Mouse (Mus musculus) lung, embryonic 16.5 days (tissue): Measurements from ENCODE around the gene Capzb. TPM values are rescaled to one million over a fixed set of nuclear protein-coding genes. Genes with fewer than 3 reads are reported as not detected.
A peak's percentile ranks its signal among the peaks of the same experiment; 100 is the strongest.

Experiments used
- ATAC-seq: fragments of 200-750 bp; cut with Nextera tagmentation; 2 replicates; pipeline ENCODE4 v1.8.0; 2017; ENCODE audit warnings: low read depth, mild to moderate bottlenecking, moderate library complexity
- H3K27ac ChIP-seq: fragments of 300-500 bp; sonication (generic); 2 replicates; pipeline ENCODE4 v1.5.1; 2014; ENCODE audit warnings: mild to moderate bottlenecking, control low read depth, low read length
- H3K27me3 ChIP-seq: fragments of 300-500 bp; sonication (generic); 2 replicates; pipeline ENCODE4 v1.6.1; 2014; ENCODE audit warnings: low read depth, low read length, mixed read lengths; ENCODE audit not compliant: control insufficient read depth, insufficient read depth
- H3K36me3 ChIP-seq: fragments of 300-500 bp; sonication (generic); 2 replicates; pipeline ENCODE4 v1.6.1; 2014; ENCODE audit warnings: low read length; ENCODE audit not compliant: control insufficient read depth, insufficient read depth
- H3K4me1 ChIP-seq: fragments of 300-500 bp; sonication (generic); replicated peaks from 2 replicates; pipeline ENCODE4 v1.6.1; 2014; ENCODE audit warnings: low read length, mixed read lengths; ENCODE audit not compliant: control insufficient read depth, insufficient read depth
- H3K4me2 ChIP-seq: fragments of 300-500 bp; sonication (generic); 2 replicates; pipeline ENCODE4 v1.6.1; 2014; ENCODE audit warnings: low read depth, low read length, control low read depth
- H3K4me3 ChIP-seq: fragments of 300-500 bp; sonication (generic); 2 replicates; pipeline ENCODE4 v1.5.1; 2014; ENCODE audit warnings: mild to moderate bottlenecking, low read length, control low read depth
- H3K9ac ChIP-seq: fragments of 300-500 bp; sonication (generic); 2 replicates; pipeline ENCODE4 v1.6.1; 2014; ENCODE audit warnings: low read length, control low read depth
- H3K9me3 ChIP-seq: fragments of 300-500 bp; sonication (generic); 2 replicates; pipeline ENCODE4 v1.6.1; 2016; ENCODE audit warnings: low read length; ENCODE audit not compliant: control insufficient read depth
- WGBS: fragments of 180-500 bp; shearing (Covaris S2); extraction: QIAGEN DNeasy Blood & Tissue Kit; methylation state at CpG from one replicate; pipeline ENCODE4 v1.1.7; 2014; 5-methylcytosine and 5-hydroxymethylcytosine counted together
- polyA plus RNA-seq: library from polyadenylated mRNA; unstranded; fragments of >200 nt; fragmentation: Nextera tagmentation; extraction: Ambion mirVana; gene quantifications from 2 replicates; pipeline ENCODE4 v1.2.1, GENCODE M21; 2015

Capzb gene
- polyA plus RNA-seq, 1 experiment from 2014 or later = 473 TPM

DNA sequence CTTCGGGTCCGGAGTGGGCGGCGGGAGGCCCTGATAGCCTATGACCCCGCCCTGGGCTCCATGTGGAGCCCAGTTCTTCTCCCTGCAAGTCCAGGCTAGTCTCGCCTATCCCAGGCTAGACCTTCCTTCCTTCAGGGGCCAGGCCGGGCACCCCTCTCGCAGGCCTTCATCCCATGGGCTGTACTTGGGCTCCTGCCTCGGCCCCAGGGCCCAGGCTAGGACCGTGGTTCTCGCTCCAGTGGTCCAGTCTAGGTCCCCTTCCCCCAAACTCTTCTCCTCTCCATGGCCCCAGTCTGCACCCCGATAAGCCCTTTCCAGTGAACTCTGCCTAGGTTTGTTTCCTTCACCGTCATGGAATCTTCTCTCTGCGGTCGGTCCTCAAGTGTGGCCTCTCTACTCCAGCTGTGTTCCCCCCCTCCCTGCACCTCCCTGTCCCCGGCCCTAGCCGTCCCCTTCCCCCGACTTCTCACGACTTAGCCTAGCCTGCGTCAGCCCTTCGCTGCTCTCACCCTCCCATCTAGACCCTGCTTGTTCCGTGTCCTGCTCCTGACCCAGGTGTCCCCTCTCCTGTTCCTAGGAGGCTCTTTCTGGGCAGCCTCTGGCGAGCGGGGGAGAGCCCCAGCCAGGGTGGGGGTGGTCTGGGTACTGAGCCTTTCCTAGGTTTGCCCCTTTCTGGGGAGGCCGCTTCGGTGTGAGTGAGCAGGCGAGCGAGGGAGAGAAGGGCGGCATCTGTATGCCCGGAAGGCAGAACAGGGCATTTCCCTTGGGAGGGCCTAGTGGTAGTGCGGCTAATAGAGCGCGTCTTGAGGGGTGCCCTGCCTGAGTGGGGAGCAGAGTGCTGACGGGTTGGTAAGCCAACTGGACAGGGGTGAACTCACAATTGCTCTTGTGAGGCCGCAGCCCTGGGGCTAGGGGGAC is 736 bp downstream of the Capzb start:
- WGBS = 3% methylated on average over 35 of the region's 35 CpGs
- H3K4me1 ChIP-seq = peaks cover 52% of the 10 kb centered on the region
- peak overlapping the region; percentile 92 for H3K9ac ChIP-seq
- peak overlapping the region; percentile 78 for H3K27ac ChIP-seq
- no peaks in the 10 kb centered on the region for H3K27me3 ChIP-seq
- ATAC-seq = peak; percentile 27
- H3K36me3 ChIP-seq = no peaks in the 10 kb centered on the region
- peak overlapping the region; percentile 81 for H3K4me3 ChIP-seq
- H3K9me3 ChIP-seq = no peaks in the 10 kb centered on the region
- H3K4me2 ChIP-seq = peak overlapping the region; percentile 72

DNA sequence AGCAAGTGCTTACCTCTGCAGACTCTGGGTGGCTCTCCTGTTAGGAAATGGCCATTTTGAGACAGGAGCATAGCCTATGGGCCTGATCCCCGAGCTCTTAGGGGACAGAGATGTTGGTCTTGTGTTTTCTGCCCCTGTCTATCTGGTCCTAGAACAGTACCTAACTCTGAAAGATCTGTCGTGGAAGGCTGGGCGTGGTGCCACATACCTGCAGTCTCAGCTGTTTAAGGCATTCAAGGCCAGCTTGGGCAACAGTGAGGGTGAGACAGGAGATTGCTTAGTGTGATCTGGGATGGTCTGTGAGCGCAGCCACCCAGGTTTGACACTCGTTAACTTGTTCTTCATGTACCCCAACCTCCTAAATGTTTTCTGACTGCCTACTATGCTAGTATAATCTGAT is 2.4 kb downstream of the Capzb start:
- Histone ChIP-seq H3K9ac (peak overlapping the region; percentile 36; the same call in 1 of the 2 replicates), H3K9me3 (no peaks in the 10 kb centered on the region), H3K27ac (no peak overlapping the region), H3K27me3 (no peaks in the 10 kb centered on the region), H3K4me3 (no peak overlapping the region), H3K4me1 (peaks cover 54% of the 10 kb centered on the region), H3K36me3 (no peaks in the 10 kb centered on the region), H3K4me2 (no peak overlapping the region; the same call in 1 of the 2 replicates)
- WGBS = 72% methylated on average over 5 of the region's 5 CpGs
- ATAC-seq = no peak

DNA sequence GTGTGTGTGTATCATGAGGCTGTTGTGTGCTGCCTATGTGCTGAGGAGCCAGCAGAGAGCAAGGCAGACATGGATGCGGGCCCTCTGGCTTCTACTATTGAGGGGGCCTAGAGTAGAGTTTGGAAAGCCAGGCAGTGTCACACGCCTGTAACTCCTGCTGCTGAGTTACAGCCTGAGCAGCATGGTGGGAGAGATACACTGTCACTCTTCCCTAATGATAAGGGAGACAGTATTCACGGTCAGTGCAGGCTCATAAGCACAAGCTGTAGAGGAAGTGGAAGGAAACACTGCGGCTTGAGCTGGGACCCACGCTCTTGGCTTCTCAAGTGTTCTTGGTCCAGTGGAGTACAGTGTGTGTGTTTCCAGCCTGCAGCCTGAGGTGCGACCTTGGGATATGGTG is 3.8 kb downstream of the Capzb start:
- Histone ChIP-seq H3K36me3 (no peaks in the 10 kb centered on the region), H3K9me3 (no peaks in the 10 kb centered on the region), H3K4me3 (no peak overlapping the region), H3K9ac (no peak overlapping the region), H3K27me3 (no peaks in the 10 kb centered on the region), H3K4me2 (no peak overlapping the region), H3K4me1 (peaks cover 50% of the 10 kb centered on the region), H3K27ac (no peak overlapping the region)
- ATAC-seq = no peak
- WGBS = 56% methylated on average over 6 of the region's 6 CpGs

GRCm38 (mm10) chr4:139196949-139197348 is 4.2 kb downstream of the Capzb start:
- Histone ChIP-seq H3K4me1 (peaks cover 46% of the 10 kb centered on the region), H3K27ac (0 out of 2 replicates have a peak overlapping the region, but pooled peaks have one; percentile 20), H3K4me2 (no peak overlapping the region), H3K9me3 (no peaks in the 10 kb centered on the region), H3K9ac (no peak overlapping the region), H3K4me3 (no peak overlapping the region), H3K36me3 (no peaks in the 10 kb centered on the region), H3K27me3 (no peaks in the 10 kb centered on the region)
- WGBS = 67% methylated on average over 6 of the region's 6 CpGs
- no peak for ATAC-seq

DNA sequence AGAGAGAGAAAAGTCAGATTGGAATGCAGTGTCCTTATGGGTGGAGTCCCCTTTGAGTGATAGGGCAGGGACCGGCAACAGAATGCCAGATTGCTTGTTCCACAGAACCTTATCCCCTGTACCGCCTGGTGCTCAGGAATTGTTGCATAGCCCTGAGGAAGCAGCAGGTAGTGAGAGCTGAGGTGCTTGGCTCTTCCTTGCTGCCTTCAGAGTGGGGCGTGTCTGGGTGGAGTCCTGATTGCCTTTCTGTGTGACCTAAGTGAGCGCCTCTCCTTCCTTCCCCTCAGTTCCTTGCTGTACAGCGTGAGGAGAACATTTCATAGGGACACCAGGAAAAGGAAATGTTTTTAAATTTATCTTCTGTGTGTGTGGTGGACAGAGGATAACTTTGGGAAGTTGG is 4.8 kb downstream of the Capzb start:
- Histone ChIP-seq H3K36me3 (no peaks in the 10 kb centered on the region), H3K4me2 (no peak overlapping the region), H3K9me3 (no peaks in the 10 kb centered on the region), H3K27me3 (no peaks in the 10 kb centered on the region), H3K4me3 (no peak overlapping the region), H3K9ac (no peak overlapping the region), H3K4me1 (peaks cover 49% of the 10 kb centered on the region), H3K27ac (peak overlapping the region; percentile 14; the same call in 1 of the 2 replicates)
- no peak for ATAC-seq
- 58% methylated on average over 5 of the region's 5 CpGs for WGBS

GRCm38 (mm10) chr4:139198004-139198689 is 5.4 kb downstream of the Capzb start:
- WGBS = 46% methylated on average over 9 of the region's 9 CpGs
- peaks cover 55% of the 10 kb centered on the region for H3K4me1 ChIP-seq
- no peaks in the 10 kb centered on the region for H3K36me3 ChIP-seq
- no peak overlapping the region for H3K4me3 ChIP-seq
- peak overlapping the region; percentile 30; the same call in 1 of the 2 replicates for H3K27ac ChIP-seq
- ATAC-seq = peak; percentile 39
- H3K4me2 ChIP-seq = no peak overlapping the region
- H3K9ac ChIP-seq = no peak overlapping the region
- H3K27me3 ChIP-seq = no peaks in the 10 kb centered on the region
- H3K9me3 ChIP-seq = no peaks in the 10 kb centered on the region

DNA sequence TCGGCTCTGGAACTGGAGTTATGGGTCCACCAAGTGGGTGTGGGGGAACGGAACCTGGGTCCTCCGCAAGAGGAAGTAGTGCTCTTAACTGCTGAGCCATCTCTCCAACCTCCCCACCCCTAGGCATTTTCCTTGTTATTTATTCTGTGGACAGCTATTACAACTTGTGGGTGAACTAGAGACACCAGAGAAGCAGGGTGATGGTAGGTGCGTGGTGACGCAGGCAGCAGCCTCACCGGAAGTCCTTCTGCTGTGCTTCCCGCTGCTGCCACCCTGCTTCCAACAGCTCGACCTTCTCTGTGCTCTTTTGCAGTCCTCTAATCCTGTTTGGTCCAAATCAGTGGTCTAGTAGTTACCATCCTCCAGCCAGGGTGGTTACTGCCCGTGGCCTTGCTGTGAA is 6.4 kb downstream of the Capzb start:
- Histone ChIP-seq H3K36me3 (no peaks in the 10 kb centered on the region), H3K4me3 (no peak overlapping the region), H3K9ac (no peak overlapping the region), H3K4me2 (no peak overlapping the region), H3K4me1 (peaks cover 61% of the 10 kb centered on the region), H3K9me3 (no peaks in the 10 kb centered on the region), H3K27ac (no peak overlapping the region), H3K27me3 (no peaks in the 10 kb centered on the region)
- no peak for ATAC-seq
- 83% methylated on average over 9 of the region's 9 CpGs for WGBS

- ATAC-seq = no peak
- 91% methylated on average over 8 of the region's 8 CpGs for WGBS
- Histone ChIP-seq H3K27ac (no peak overlapping the region), H3K4me1 (peaks cover 60% of the 10 kb centered on the region), H3K27me3 (no peaks in the 10 kb centered on the region), H3K9me3 (no peaks in the 10 kb centered on the region), H3K9ac (no peak overlapping the region), H3K4me3 (no peak overlapping the region), H3K36me3 (no peaks in the 10 kb centered on the region), H3K4me2 (no peak overlapping the region)
Observed at GRCm38 (mm10) chr4:139199703-139200340, 7.1 kb downstream of the Capzb start.

GRCm38 (mm10) chr4:139200946-139201345 is 8.2 kb downstream of the Capzb start:
- H3K4me2 ChIP-seq = no peak overlapping the region
- H3K4me1 ChIP-seq = peaks cover 60% of the 10 kb centered on the region
- no peaks in the 10 kb centered on the region for H3K27me3 ChIP-seq
- no peaks in the 10 kb centered on the region for H3K9me3 ChIP-seq
- 81% methylated on average over 3 of the region's 3 CpGs for WGBS
- H3K9ac ChIP-seq = no peak overlapping the region
- no peak overlapping the region for H3K4me3 ChIP-seq
- no peaks in the 10 kb centered on the region for H3K36me3 ChIP-seq
- no peak overlapping the region for H3K27ac ChIP-seq
- no peak for ATAC-seq
